Mouse (Mus musculus): Measurements from ENCODE around the gene Foxp3. TPM values are rescaled to one million over a fixed set of nuclear protein-coding genes. Genes with fewer than 3 reads are reported as not detected.

Gene Foxp3
- total and polyA plus RNA-seq, 3 experiments, result 0.21 to 0.38 TPM; not detected in 1

DNA sequence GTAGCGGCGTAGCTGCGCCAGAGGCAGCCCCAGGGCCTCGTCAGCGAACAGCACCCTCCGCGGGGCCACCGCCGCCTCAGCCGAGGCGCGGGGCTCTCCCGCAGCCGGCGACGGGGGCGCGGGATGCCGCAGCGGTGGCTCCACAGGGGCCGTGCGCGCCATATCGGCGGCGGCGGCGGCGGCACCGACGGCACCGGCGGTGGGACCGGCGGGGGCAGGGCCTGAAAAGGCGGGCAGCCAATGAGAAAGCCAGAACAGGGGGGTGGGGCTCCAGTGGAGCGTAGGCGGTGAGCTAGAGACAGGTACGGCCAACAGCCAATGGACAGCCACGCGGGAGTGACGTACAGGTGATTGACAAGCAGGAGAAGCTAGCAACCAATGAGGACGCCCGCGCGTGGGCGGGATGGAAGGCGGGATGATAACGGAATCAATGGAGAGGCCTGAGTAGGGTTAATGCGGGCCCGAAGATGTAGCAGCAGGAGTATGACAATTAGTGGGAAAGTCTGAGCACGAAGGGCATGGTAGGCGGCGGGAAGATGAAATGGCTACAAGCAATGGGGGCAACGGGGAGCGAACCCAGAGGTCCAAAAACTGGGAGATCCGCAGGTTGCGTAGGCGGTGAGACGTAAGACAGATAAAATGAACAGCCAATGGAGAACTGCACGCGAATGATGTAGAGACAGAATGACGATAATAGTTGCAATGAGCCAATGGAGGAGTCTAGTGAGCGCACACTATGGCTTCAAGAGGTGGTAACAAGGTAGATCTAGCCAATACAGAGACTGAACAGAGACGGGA, 842 bp downstream of the Foxp3 start, which contains the start of gene Ppp1r3f:
Gene Ppp1r3f, minus strand, starts transcription at position 197 of the 798 bp plus-strand sequence.
- in situ Hi-C loops (cut with MboI; ENCODE audit: low pct_ligation_motif_present, low pct_unique_long_range_greater_than_20kb, low sequenced_read_pairs), result no loop called here
- H3K36me3 ChIP-seq (replicated peaks in 1 of 2; ENCODE audit: control insufficient read depth in 1 of 2, insufficient read depth in 1 of 2, low read length in 1 of 2), result peaks cover 0 to 2% of the 10 kb centered on the region in 2 experiments
- peak within 1 kb of the TSS; percentile 84 for H3K4me2 ChIP-seq (ENCODE audit: insufficient read depth, low read depth, poor library complexity, severe bottlenecking)
- DNase-seq (ENCODE audit: extremely low read depth), result peak; percentile 94
- peak within 1 kb of the TSS; percentile 46 to 84 (median 69) for H3K4me3 ChIP-seq (replicated peaks in 1 of 3; ENCODE audit: low read depth in 2 of 3, low read length in 2 of 3, poor library complexity in 1 of 3)
- dilution Hi-C loops (cut with MboI; ENCODE audit: extremely low pct_ligation_motif_present, extremely low pct_unique_long_range_greater_than_20kb, low sequenced_read_pairs), result no loop called here
- H3K27ac ChIP-seq (ENCODE audit: insufficient read depth, low read depth), result peak within 1 kb of the TSS; percentile 46; the same call in 1 of the 2 replicates
- H3K27me3 ChIP-seq (replicated peaks), result no peaks in the 10 kb centered on the region
- H3K79me2 ChIP-seq (replicated peaks; ENCODE audit: control insufficient read depth, extremely low read depth, insufficient read depth, poor library complexity, severe bottlenecking), result no peaks in the 10 kb centered on the region
- H3K4me1 ChIP-seq (ENCODE audit: control insufficient read depth in 1 of 2, insufficient read depth in 2 of 2), result peaks cover 17 to 20% of the 10 kb centered on the region in 2 experiments
- H3K9ac ChIP-seq (ENCODE audit: insufficient read depth, low read depth), result peak within 1 kb of the TSS; percentile 92
- no peak for TF ChIP-seq MAFK (IDR thresholded peaks at IDR 0.05; ENCODE audit: insufficient replicate concordance, low read length)
- TF ChIP-seq GABPA (IDR thresholded peaks at IDR 0.05; ENCODE audit: insufficient replicate concordance, low read depth, low read length), result no peak
- no peak for TF ChIP-seq MYC (IDR thresholded peaks at IDR 0.05; ENCODE audit: low read depth, low read length)
- no peak for TF ChIP-seq E2F4 (IDR thresholded peaks at IDR 0.05; ENCODE audit: insufficient replicate concordance, low read depth, low read length)
- TF ChIP-seq ZKSCAN1 (IDR thresholded peaks at IDR 0.05; ENCODE audit: borderline replicate concordance, low read depth, low read length), result no peak
- TF ChIP-seq RCOR1 (conservative IDR thresholded peaks at IDR 0.05; ENCODE audit: low read depth, low read length), result no peak
- TF ChIP-seq MEF2A (IDR thresholded peaks at IDR 0.05; ENCODE audit: borderline replicate concordance, low read depth, low read length), result no peak
- peak; percentile 24; the same call in 1 of the 2 replicates for TF ChIP-seq TCF12 (IDR thresholded peaks at IDR 0.05; ENCODE audit: low read depth, low read length)
- TF ChIP-seq MXI1 (IDR thresholded peaks at IDR 0.05; ENCODE audit: low read depth, low read length), result no peak
- no peak for TF ChIP-seq POLR2AphosphoS2 (IDR thresholded peaks at IDR 0.05; ENCODE audit: low read depth, low read length)
- TF ChIP-seq NELFE (IDR thresholded peaks at IDR 0.05; ENCODE audit: low read depth, low read length), result peak; percentile 30; the same call in 1 of the 2 replicates
- 0 out of 2 replicates have a peak, but pooled peaks have one; percentile 7 for TF ChIP-seq BHLHE40 (IDR thresholded peaks at IDR 0.05; ENCODE audit: low read depth, low read length)
- no peak for TF ChIP-seq MAX (IDR thresholded peaks at IDR 0.05; ENCODE audit: low read length)
- TF ChIP-seq JUN (IDR thresholded peaks at IDR 0.05; ENCODE audit: insufficient read depth, low read depth, low read length), result no peak
- no peak for TF ChIP-seq CTCF (conservative IDR thresholded peaks at IDR 0.05 in 1 of 2, IDR thresholded peaks at IDR 0.05 in 1 of 2; ENCODE audit: low read depth in 2 of 2, low read length in 2 of 2)
- TF ChIP-seq PAX5 (IDR thresholded peaks at IDR 0.05; ENCODE audit: low read length), result no peak
- TF ChIP-seq KAT2A (IDR thresholded peaks at IDR 0.05; ENCODE audit: insufficient replicate concordance, low read length), result no peak
- TF ChIP-seq NRF1 (IDR thresholded peaks at IDR 0.05; ENCODE audit: low read depth, low read length), result no peak
- TF ChIP-seq RAD21 (IDR thresholded peaks at IDR 0.05; ENCODE audit: low read depth, low read length), result no peak
- TF ChIP-seq ZNF384 (IDR thresholded peaks at IDR 0.05; ENCODE audit: low read depth, low read length), result no peak
- no peak for TF ChIP-seq ZMIZ1 (IDR thresholded peaks at IDR 0.05; ENCODE audit: low read depth, low read length)
- TF ChIP-seq ELF1 (IDR thresholded peaks at IDR 0.05; ENCODE audit: low read depth, low read length), result no peak
- TF ChIP-seq SIN3A (IDR thresholded peaks at IDR 0.05; ENCODE audit: low read length), result 0 out of 2 replicates have a peak, but pooled peaks have one; percentile 15
- no peak for TF ChIP-seq IRF4 (IDR thresholded peaks at IDR 0.05; ENCODE audit: low read depth, low read length)
- TF ChIP-seq TBP (conservative IDR thresholded peaks at IDR 0.05; ENCODE audit: low read depth, low read length), result no peak
- TF ChIP-seq JUND (conservative IDR thresholded peaks at IDR 0.05; ENCODE audit: low read depth, low read length), result no peak
- TF ChIP-seq UBTF (IDR thresholded peaks at IDR 0.05; ENCODE audit: low read depth, low read length), result no peak
- no peak for TF ChIP-seq USF1 (IDR thresholded peaks at IDR 0.05; ENCODE audit: low read depth, low read length)
- TF ChIP-seq CHD1 (IDR thresholded peaks at IDR 0.05; ENCODE audit: low read depth, low read length), result no peak
- TF ChIP-seq SMC3 (IDR thresholded peaks at IDR 0.05; ENCODE audit: low read depth, low read length), result no peak
- no peak for TF ChIP-seq ETS1 (conservative IDR thresholded peaks at IDR 0.05; ENCODE audit: low read depth, low read length)
- TF ChIP-seq HCFC1 (IDR thresholded peaks at IDR 0.05; ENCODE audit: low read depth, low read length), result 0 out of 2 replicates have a peak, but pooled peaks have one; percentile 2
- no peak for TF ChIP-seq CHD2 (IDR thresholded peaks at IDR 0.05; ENCODE audit: low read length)
- TF ChIP-seq POLR2A (IDR thresholded peaks at IDR 0.05; ENCODE audit: low read depth, low read length), result peak; percentile 66; the same call in 1 of the 2 replicates
- H3K9me3 ChIP-seq (replicated peaks; ENCODE audit: low read length), result no peaks in the 10 kb centered on the region
